Mouse (Mus musculus) forebrain, embryonic 14.5 days (tissue): Measurements from ENCODE around the gene Hip1. TPM values are rescaled to one million over a fixed set of nuclear protein-coding genes. Genes with fewer than 3 reads are reported as not detected.
"Not testable (repeated sequence)": the region's sequence is repeated elsewhere in the genome, so short reads cannot be mapped to it uniquely, and the experiment has no call there.

Experiments
- ATAC-seq: fragments of 200-750 bp; cut with Nextera tagmentation; 2 replicates; pipeline ENCODE4 v1.8.0; 2017; ENCODE audit warnings: mild to moderate bottlenecking, moderate library complexity
- DNase-seq: peaks from one replicate; pipeline ENCODE4 v3.0.0-alpha.2; 2015; ENCODE audit warnings: low spot score
- H3K27ac ChIP-seq: fragments of 300-500 bp; sonication (generic); 2 replicates; pipeline ENCODE4 v1.5.1; 2014; ENCODE audit warnings: low read depth, mild to moderate bottlenecking, control low read depth, low read length, moderate library complexity
- H3K27me3 ChIP-seq: fragments of 300-500 bp; sonication (generic); replicated peaks from 2 replicates; pipeline ENCODE4 v1.6.1; 2014; ENCODE audit warnings: low read length, control low read depth, mixed read lengths; ENCODE audit not compliant: control insufficient read depth, insufficient read depth
- H3K36me3 ChIP-seq: fragments of 300-500 bp; sonication (generic); 2 replicates; pipeline ENCODE4 v1.6.1; 2014; ENCODE audit warnings: low read length, control low read depth; ENCODE audit not compliant: control insufficient read depth, insufficient read depth
- H3K4me1 ChIP-seq: fragments of 300-500 bp; sonication (generic); 2 replicates; pipeline ENCODE4 v1.6.1; 2014; ENCODE audit warnings: antibody characterized with exemption, low read length, control low read depth; ENCODE audit not compliant: control insufficient read depth, insufficient read depth
- H3K4me2 ChIP-seq: fragments of 300-500 bp; sonication (generic); 2 replicates; pipeline ENCODE4 v1.6.1; 2014; ENCODE audit warnings: mild to moderate bottlenecking, control low read depth, low read length
- H3K4me3 ChIP-seq: fragments of 300-500 bp; sonication (generic); 2 replicates; pipeline ENCODE4 v1.5.1; 2014; ENCODE audit warnings: low read depth, low read length, control low read depth
- H3K9ac ChIP-seq: fragments of 300-500 bp; sonication (generic); 2 replicates; pipeline ENCODE4 v1.6.1; 2014; ENCODE audit warnings: mild to moderate bottlenecking, low read length, control low read depth, moderate library complexity
- H3K9me3 ChIP-seq: fragments of 300-500 bp; sonication (generic); replicated peaks from 2 replicates; pipeline ENCODE4 v1.6.1; 2016; ENCODE audit warnings: low read length, control low read depth, mixed read lengths; ENCODE audit not compliant: control insufficient read depth
- WGBS: fragments of 180-500 bp; shearing (Covaris S2); extraction: QIAGEN DNeasy Blood & Tissue Kit; methylation state at CpG from one replicate; pipeline ENCODE4 v1.1.7; 2014; 5-methylcytosine and 5-hydroxymethylcytosine counted together
- microRNA-seq: library from miRNA; unstranded; fragments of <30 nt; microRNA quantifications from one replicate; pipeline ENCODE4, GENCODE M21; 2016
- polyA plus RNA-seq: library from polyadenylated mRNA; unstranded; fragments of >200 nt; fragmentation: Nextera tagmentation; extraction: Ambion mirVana; gene quantifications from 2 replicates; pipeline ENCODE4 v1.2.1, GENCODE M21; 2014

The Hip1 gene
- polyA plus RNA-seq, 1 experiment from 2014 or later, result 24.6 TPM

DNA sequence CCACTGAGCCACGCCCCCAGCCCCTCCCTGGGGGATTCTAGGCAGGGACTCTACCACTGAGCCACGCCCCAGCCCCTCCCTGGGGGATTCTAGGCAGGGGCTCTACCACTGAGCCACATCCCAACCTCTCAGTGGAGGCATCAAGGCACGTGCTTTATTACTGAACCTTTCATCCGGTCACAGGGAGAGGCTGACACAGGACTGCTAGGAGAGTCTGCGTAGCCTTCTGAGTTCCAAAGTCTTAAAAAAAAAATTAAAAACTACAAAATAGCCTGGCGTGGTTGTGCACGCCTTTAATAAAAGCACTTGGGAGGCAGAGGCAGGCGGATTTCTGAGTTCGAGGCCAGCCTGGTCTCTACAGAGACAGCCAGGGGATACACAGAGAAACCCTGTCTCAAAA, 175.7 kb downstream of the Hip1 start:
- peak overlapping the region; percentile 79 for H3K4me2 ChIP-seq
- not testable (repeated sequence) for H3K27ac ChIP-seq

DNA sequence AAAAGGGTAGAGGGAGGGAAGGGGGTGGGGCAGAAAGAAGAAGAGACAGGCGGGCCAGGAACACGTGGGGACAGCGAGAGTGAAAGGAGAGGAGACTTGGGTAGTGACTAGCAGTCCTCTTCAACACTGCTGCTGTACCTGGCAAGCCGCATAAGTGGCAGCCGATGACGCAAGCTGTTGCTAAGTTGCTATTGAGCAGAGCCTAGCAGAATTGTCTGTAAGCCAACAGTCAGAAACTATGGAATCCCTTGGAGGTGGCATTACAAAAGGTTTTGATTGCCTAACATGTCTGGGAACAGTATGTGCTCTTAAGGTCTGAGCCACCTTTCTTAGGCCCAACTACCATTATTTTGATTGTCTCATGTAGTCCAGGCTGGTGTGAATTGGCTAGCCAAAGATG, 176.6 kb downstream of the Hip1 start:
- Histone ChIP-seq H3K36me3 (peaks cover 19% of the 10 kb centered on the region), H3K9me3 (no peaks in the 10 kb centered on the region), H3K4me1 (peaks cover 9% of the 10 kb centered on the region), H3K4me2 (no peak overlapping the region), H3K27ac (no peak overlapping the region), H3K27me3 (no peaks in the 10 kb centered on the region), H3K4me3 (no peak overlapping the region), H3K9ac (no peak overlapping the region)
- ATAC-seq, result no peak
- WGBS, result 77% methylated on average over 6 of the region's 6 CpGs
- no peak for DNase-seq

More for the DNA sequence above, 175.7 kb downstream of the Hip1 start:
- Histone ChIP-seq H3K36me3 (peaks cover 28% of the 10 kb centered on the region), H3K9ac (peak overlapping the region; percentile 89), H3K4me3 (peak overlapping the region; percentile 89)
- not testable (repeated sequence) for H3K4me1 ChIP-seq, DNase-seq, H3K27me3 ChIP-seq, ATAC-seq, H3K9me3 ChIP-seq
- 61% methylated on average over 9 of the region's 9 CpGs for WGBS

DNA sequence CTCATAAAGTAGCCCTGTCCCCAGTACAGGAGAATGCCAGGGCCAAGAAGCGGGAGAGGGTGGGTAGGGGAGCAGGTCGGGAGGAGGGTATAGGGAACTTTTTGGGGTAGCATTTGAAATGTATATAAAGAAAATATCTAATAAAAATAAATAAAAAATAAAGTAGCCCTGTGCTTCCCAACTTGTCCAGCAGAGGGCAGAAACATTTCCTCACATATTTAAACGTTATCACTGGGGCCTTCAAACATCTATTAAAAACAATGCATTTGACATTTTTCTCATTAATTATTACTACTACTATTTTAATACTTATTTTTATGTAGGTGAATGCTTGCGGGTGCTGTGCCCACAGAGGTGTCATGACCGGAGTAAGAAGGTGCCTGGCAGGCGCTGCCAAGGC, 177.1 kb downstream of the Hip1 start:
- no peaks in the 10 kb centered on the region for H3K9me3 ChIP-seq
- H3K36me3 ChIP-seq, result peaks cover 15% of the 10 kb centered on the region
- H3K9ac ChIP-seq, result no peak overlapping the region
- WGBS, result 56% methylated on average over 6 of the region's 6 CpGs
- peak; percentile 18 for DNase-seq
- no peak overlapping the region for H3K4me2 ChIP-seq
- no peaks in the 10 kb centered on the region for H3K27me3 ChIP-seq
- H3K27ac ChIP-seq, result no peak overlapping the region
- no peak for ATAC-seq
- H3K4me3 ChIP-seq, result no peak overlapping the region
- H3K4me1 ChIP-seq, result peaks cover 9% of the 10 kb centered on the region

DNA sequence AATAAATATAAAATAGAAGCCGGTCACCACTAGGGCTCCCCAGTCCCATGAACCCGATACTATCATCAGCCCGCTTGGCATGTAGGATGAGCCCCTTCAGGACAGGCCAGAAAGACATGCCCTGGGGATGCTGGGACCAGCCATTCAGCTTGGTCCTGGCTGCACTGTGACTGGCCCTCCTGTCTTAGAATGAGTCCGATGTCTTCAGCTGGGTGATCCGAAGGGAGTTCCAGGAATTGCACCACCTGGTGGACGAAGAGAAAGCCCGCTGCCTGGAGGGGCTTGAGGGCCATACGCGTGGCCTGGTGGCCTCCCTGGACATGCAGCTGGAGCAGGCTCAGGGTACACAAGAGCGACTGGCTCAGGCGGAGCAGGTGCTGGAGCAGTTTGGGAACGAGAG, 181.4 kb downstream of the Hip1 start:
- Histone ChIP-seq H3K9me3 (no peaks in the 10 kb centered on the region), H3K4me1 (no peaks in the 10 kb centered on the region), H3K27ac (no peak overlapping the region), H3K27me3 (no peaks in the 10 kb centered on the region), H3K9ac (no peak overlapping the region), H3K4me2 (no peak overlapping the region), H3K36me3 (no peaks in the 10 kb centered on the region), H3K4me3 (no peak overlapping the region)
- 28% methylated on average over 12 of the region's 12 CpGs for WGBS
- ATAC-seq (no peak), DNase-seq (peak; percentile 55)

DNA sequence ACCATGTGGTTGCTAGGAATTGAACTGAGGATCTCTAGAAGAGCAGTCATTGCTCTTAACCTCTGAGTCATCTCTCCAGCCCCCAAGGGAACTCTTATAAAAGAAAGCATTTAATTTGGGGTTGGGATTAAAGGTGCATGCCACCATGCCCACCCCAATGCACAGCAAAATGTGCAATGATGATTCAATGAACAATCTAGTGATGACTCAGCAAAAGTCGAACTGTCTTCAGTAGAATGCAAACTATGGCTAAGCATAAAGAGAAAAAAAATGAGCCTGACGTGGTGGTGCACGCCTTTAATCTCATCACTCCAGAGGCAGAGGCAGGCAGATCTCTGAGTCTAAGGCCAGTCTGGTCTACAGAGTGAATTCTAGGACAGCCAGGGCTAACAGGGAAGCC, 182.3 kb downstream of the Hip1 start:
- WGBS, result 94% methylated on average over 3 of the region's 3 CpGs
- H3K4me3 ChIP-seq, result no peak overlapping the region
- no peak overlapping the region for H3K4me2 ChIP-seq
- ATAC-seq (no peak), DNase-seq (no peak)
- no peaks in the 10 kb centered on the region for H3K4me1 ChIP-seq
- 0 out of 2 replicates have a peak, but pooled peaks cover 2% of the 10 kb centered on the region for H3K9me3 ChIP-seq
- no peak overlapping the region for H3K27ac ChIP-seq
- H3K9ac ChIP-seq, result no peak overlapping the region
- no peaks in the 10 kb centered on the region for H3K27me3 ChIP-seq
- no peaks in the 10 kb centered on the region for H3K36me3 ChIP-seq

DNA sequence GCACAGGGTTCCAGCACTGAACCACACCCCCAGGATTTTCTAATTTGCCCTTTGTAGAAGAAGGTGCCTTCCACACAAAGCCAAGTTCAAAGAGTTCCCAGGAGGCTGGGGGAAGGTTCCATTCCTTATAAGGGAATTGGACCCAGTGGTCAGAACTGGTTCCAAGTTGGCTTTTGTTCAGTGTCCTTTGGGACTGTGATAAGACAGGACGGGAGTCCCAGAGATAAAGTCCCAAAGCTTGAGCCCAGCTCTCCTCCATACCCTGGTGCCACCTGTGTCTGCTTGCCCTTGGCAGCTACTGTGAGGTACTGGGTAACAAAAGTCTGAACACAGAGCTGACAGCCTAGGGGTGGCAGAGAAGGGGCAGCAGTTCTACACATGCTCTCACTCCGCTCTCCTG, 185.1 kb downstream of the Hip1 start:
- no peak overlapping the region for H3K9ac ChIP-seq
- ATAC-seq (no peak), DNase-seq (no peak)
- 100% methylated on average over 2 of the region's 2 CpGs for WGBS
- H3K4me3 ChIP-seq, result no peak overlapping the region
- H3K4me1 ChIP-seq, result no peaks in the 10 kb centered on the region
- no peak overlapping the region for H3K27ac ChIP-seq
- H3K4me2 ChIP-seq, result no peak overlapping the region
- H3K36me3 ChIP-seq, result no peaks in the 10 kb centered on the region
- H3K27me3 ChIP-seq, result no peaks in the 10 kb centered on the region
- H3K9me3 ChIP-seq, result 0 out of 2 replicates have a peak, but pooled peaks cover 4% of the 10 kb centered on the region

DNA sequence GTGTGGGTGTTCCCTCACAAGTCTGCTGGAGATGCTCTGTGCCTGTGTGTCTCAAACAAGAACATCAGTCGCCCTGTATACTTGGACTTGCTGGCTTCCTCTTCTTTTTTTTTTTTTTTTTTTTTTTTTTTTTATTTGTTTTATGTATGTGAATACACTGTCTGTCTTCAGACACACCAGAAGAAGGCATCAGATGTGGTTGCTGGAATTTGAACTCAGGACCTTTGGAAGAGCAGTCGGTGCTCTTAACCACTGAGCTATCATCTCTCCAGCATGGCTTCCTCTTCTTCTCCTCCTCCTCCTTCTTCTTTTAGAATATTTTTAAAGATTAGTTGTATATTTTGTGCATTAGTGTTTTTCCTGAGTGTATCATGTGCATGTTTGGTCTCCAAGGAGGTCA, 187.4 kb downstream of the Hip1 start:
- Histone ChIP-seq H3K4me2 (no peak overlapping the region), H3K4me1 (no peaks in the 10 kb centered on the region), H3K27me3 (no peaks in the 10 kb centered on the region), H3K36me3 (no peaks in the 10 kb centered on the region), H3K9ac (no peak overlapping the region), H3K9me3 (0 out of 2 replicates have a peak, but pooled peaks cover 4% of the 10 kb centered on the region), H3K4me3 (no peak overlapping the region), H3K27ac (no peak overlapping the region)
- no peak for ATAC-seq
- 75% methylated on average over 2 of the region's 2 CpGs for WGBS
- DNase-seq, result no peak

Small RNAs within 50 kb of the gene (microRNA-seq; reads per million reads assigned to microRNA genes)
- 1.3 reads per million, percentile 3 among the genes with 10 or more reads in this experiment for gene Mir7033

Other genes starting within 250 kb of the Hip1 start
- gene Fkbp6, start 195.1 kb downstream of the Hip1 start, polyA plus RNA-seq, result not detected in 2 replicates
- not detected in 2 replicates for gene Trim50, start 191.8 kb downstream of the Hip1 start, polyA plus RNA-seq
- 27.2 and 29.9 TPM in 2 replicates for gene Nsun5, start 175.2 kb downstream of the Hip1 start, polyA plus RNA-seq
- gene Pom121, start 150.6 kb downstream of the Hip1 start, polyA plus RNA-seq, result 9.8 and 11.3 TPM in 2 replicates
- gene Ccl26, start 18.4 kb upstream of the Hip1 start, polyA plus RNA-seq, result not detected in 2 replicates
- gene Ccl24, start 27.9 kb upstream of the Hip1 start, polyA plus RNA-seq, result 1.0 and 1.9 TPM in 2 replicates
- 67.2 and 68.6 TPM in 2 replicates for gene Rhbdd2, start 87.5 kb upstream of the Hip1 start, polyA plus RNA-seq
- gene Por, start 124.9 kb upstream of the Hip1 start, polyA plus RNA-seq, result 82.1 and 101 TPM in 2 replicates
- 80.1 and 83.8 TPM in 2 replicates for gene Tmem120a, start 199.3 kb upstream of the Hip1 start, polyA plus RNA-seq
- gene Styxl1, start 233.3 kb upstream of the Hip1 start, polyA plus RNA-seq, result 0.52 TPM in 1 of 2 replicates, not detected in the other
- gene Mdh2, start 233.4 kb upstream of the Hip1 start, polyA plus RNA-seq, result 590 and 591 TPM in 2 replicates